Mouse (Mus musculus) liver, adult 2 months (tissue): Measurements from ENCODE around the gene Zbtb22. TPM values are rescaled to one million over a fixed set of nuclear protein-coding genes. Genes with fewer than 3 reads are reported as not detected.
"Not testable (repeated sequence)": the region's sequence is repeated elsewhere in the genome, so short reads cannot be mapped to it uniquely, and the experiment has no call there.

Experiments used
- DNase-seq: peaks from one replicate; pipeline ENCODE4 v3.0.0-alpha.2; 2011; ENCODE audit warnings: low read depth, low spot score; ENCODE audit errors: extremely low read depth
- H3K27ac ChIP-seq: fragments of 200-500 bp; replicated peaks from 2 replicates; pipeline ENCODE4 v1.5.1; 2012; ENCODE audit warnings: low read depth, mild to moderate bottlenecking, control low read depth, inconsistent platforms, low read length; ENCODE audit not compliant: insufficient read depth
- H3K27me3 ChIP-seq: fragments of 200-500 bp; 2 replicates; pipeline ENCODE4 v1.6.1; 2012; ENCODE audit warnings: mild to moderate bottlenecking, moderate library complexity, low read length, inconsistent platforms; ENCODE audit not compliant: control insufficient read depth, insufficient read depth
- H3K36me3 ChIP-seq: fragments of 200-500 bp; 2 replicates; pipeline ENCODE4 v1.6.1; 2012; ENCODE audit warnings: low read length, inconsistent platforms; ENCODE audit not compliant: control insufficient read depth, insufficient read depth
- H3K4me1 ChIP-seq: fragments of 200-500 bp; 2 replicates; pipeline ENCODE4 v1.6.1; 2011; ENCODE audit warnings: low read length; ENCODE audit not compliant: control insufficient read depth, insufficient read depth
- H3K4me3 ChIP-seq: fragments of 200-500 bp; 2 replicates; pipeline ENCODE4 v1.5.1; 2011; ENCODE audit warnings: low read depth, mild to moderate bottlenecking, control low read depth, low read length, moderate library complexity; ENCODE audit not compliant: insufficient read depth
- H3K79me2 ChIP-seq: fragments of 200-500 bp; 2 replicates; pipeline ENCODE4 v1.6.1; 2012; ENCODE audit warnings: inconsistent platforms, mild to moderate bottlenecking, low read length, moderate library complexity; ENCODE audit not compliant: control insufficient read depth, insufficient read depth
- H3K9ac ChIP-seq: fragments of 200-500 bp; 2 replicates; pipeline ENCODE4 v1.6.1; 2012; ENCODE audit warnings: low read depth, mild to moderate bottlenecking, control low read depth, inconsistent platforms, low read length
- CTCF ChIP-seq: fragments of 200-500 bp; IDR thresholded peaks from 2 replicates; pipeline ENCODE4 v1.5.1; 2011; ENCODE audit warnings: low read depth, low read length, control low read depth
- POLR2A ChIP-seq: fragments of 200-500 bp; IDR thresholded peaks from 2 replicates; pipeline ENCODE4 v1.6.1; 2011; ENCODE audit warnings: low read length, control low read depth; ENCODE audit not compliant: insufficient read depth; ENCODE audit errors: extremely low read depth
- WGBS: fragments of 180-500 bp; shearing (Covaris S2); methylation state at CpG from one replicate; pipeline ENCODE4 v1.1.7; 2018; 5-methylcytosine and 5-hydroxymethylcytosine counted together
- polyA plus RNA-seq: library from polyadenylated mRNA; depleted of rRNA; stranded (reverse); fragments of >200 nt; gene quantifications from 2 replicates; pipeline ENCODE4 v1.2.3, GENCODE M21; 2012
- total RNA-seq: library from RNA; depleted of rRNA; stranded (reverse); fragments of >200 nt; gene quantifications from 2 replicates; pipeline ENCODE4 v1.2.3, GENCODE M21; 2014

The Zbtb22 gene
- total and polyA plus RNA-seq, 2 experiments: 11.1 to 23.9 TPM

GRCm38 (mm10) chr17:33948905-33949537, 33.3 kb downstream of the Zbtb22 start:
- WGBS: 73% methylated on average over 19 of the region's 19 CpGs
- no peak for DNase-seq
- no peak overlapping the region for H3K4me3 ChIP-seq
- peaks cover 9% of the 10 kb centered on the region for H3K4me1 ChIP-seq
- TF ChIP-seq CTCF: no peak
- no peak for TF ChIP-seq POLR2A
- H3K79me2 ChIP-seq: no peaks in the 10 kb centered on the region; the same call in 1 of the 2 replicates
- no peak overlapping the region for H3K27ac ChIP-seq
- H3K27me3 ChIP-seq: no peaks in the 10 kb centered on the region
- no peak overlapping the region for H3K9ac ChIP-seq
- peaks cover 18% of the 10 kb centered on the region for H3K36me3 ChIP-seq

GRCm38 (mm10) chr17:33950131-33950625, 34.5 kb downstream of the Zbtb22 start:
- DNase-seq: no peak
- Histone ChIP-seq H3K4me3 (no peak overlapping the region), H3K36me3 (peaks cover 16% of the 10 kb centered on the region), H3K9ac (no peak overlapping the region), H3K27me3 (no peaks in the 10 kb centered on the region), H3K27ac (no peak overlapping the region), H3K79me2 (peaks cover 3% of the 10 kb centered on the region; the same call in 1 of the 2 replicates), H3K4me1 (peaks cover 9% of the 10 kb centered on the region)
- WGBS: 84% methylated on average over 10 of the region's 10 CpGs
- TF ChIP-seq CTCF (no peak), POLR2A (no peak)

- Histone ChIP-seq H3K36me3 (peaks cover 16% of the 10 kb centered on the region), H3K4me3 (peak within 1 kb of the TSS; percentile 68), H3K9ac (peak within 1 kb of the TSS; percentile 64), H3K79me2 (peaks cover 5% of the 10 kb centered on the region; the same call in 1 of the 2 replicates), H3K27ac (0 out of 2 replicates have a peak within 1 kb of the TSS, but pooled peaks have one; percentile 18), H3K4me1 (peaks cover 9% of the 10 kb centered on the region), H3K27me3 (no peaks in the 10 kb centered on the region)
- TF ChIP-seq CTCF: no peak
- TF ChIP-seq POLR2A: no peak
- no peak for DNase-seq
- WGBS: 50% methylated on average over 45 of the region's 45 CpGs
Observed at GRCm38 (mm10) chr17:33951021-33951946, 35.6 kb downstream of the Zbtb22 start, which contains the start of gene B3galt4. Gene B3galt4, minus strand, starts transcription at chr17:33951488.

- WGBS: 83% methylated on average over 13 of the region's 13 CpGs
- Histone ChIP-seq H3K4me1 (peaks cover 12% of the 10 kb centered on the region), H3K36me3 (peaks cover 16% of the 10 kb centered on the region)
- H3K4me3 ChIP-seq, DNase-seq, H3K27me3 ChIP-seq, H3K27ac ChIP-seq, H3K79me2 ChIP-seq, H3K9ac ChIP-seq: not testable (repeated sequence)
Observed at GRCm38 (mm10) chr17:33952015-33952414, 36.3 kb downstream of the Zbtb22 start.

- Histone ChIP-seq H3K4me3 (no peak overlapping the region), H3K27ac (no peak overlapping the region), H3K9ac (no peak overlapping the region), H3K79me2 (peaks cover 5% of the 10 kb centered on the region; the same call in 1 of the 2 replicates), H3K36me3 (peaks cover 16% of the 10 kb centered on the region), H3K27me3 (no peaks in the 10 kb centered on the region), H3K4me1 (peaks cover 12% of the 10 kb centered on the region)
- 55% methylated on average over 4 of the region's 4 CpGs for WGBS
- DNase-seq: no peak
- TF ChIP-seq CTCF (no peak), POLR2A (no peak)
Observed at GRCm38 (mm10) chr17:33952879-33953278, 37.2 kb downstream of the Zbtb22 start.
